Mouse (Mus musculus) retina, adult 2 months (tissue): ENCODE measurements around the gene Gm45717.

Experiments used
- DNase-seq: peaks from one replicate; pipeline ENCODE4 v3.0.0-alpha.2; 2012; ENCODE audit warnings: low read depth, low spot score

Gene Gm45717

DNA sequence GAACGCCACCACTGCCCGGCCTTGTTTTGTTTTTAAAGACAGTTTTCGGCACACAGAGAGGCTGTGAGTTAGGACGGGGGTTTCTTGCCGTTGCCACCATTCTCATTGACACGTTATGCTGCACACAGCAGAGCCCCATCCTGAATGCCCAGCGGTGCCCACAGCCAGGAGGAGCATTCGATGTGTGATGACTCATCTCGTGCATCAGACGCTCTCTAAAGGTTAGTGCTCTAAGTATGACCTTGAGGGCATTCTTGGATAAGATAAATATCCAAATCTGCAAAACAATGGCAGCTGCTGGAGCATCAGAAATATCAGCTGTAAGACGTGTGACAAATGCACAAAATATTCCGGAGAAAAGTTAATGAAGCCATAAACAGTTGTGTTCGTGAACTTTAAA, 48.6 kb downstream of the Gm45717 start:
- DNase-seq, result no peak

DNA sequence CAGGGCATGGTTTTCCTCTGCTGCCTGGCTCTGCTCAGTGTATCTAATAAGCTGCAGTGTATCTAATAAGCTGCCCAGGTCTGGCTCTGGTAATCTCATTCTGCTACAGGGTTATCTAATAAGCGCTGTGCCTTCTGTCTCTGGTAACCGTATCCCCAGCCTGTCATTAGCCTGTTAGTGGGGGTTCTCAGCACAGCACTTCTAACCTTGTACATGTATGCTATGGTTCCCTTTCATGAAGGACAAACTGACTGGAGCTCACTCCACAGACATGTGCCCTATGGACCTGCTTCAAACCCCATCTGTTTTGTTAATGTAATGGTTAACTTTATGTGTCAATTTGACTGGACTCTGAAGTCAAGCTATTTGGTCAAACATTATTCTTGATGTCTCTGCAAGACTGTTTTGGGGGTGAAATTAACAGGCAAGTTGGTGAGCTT, 50.1 kb downstream of the Gm45717 start:
- DNase-seq, result no peak

DNA sequence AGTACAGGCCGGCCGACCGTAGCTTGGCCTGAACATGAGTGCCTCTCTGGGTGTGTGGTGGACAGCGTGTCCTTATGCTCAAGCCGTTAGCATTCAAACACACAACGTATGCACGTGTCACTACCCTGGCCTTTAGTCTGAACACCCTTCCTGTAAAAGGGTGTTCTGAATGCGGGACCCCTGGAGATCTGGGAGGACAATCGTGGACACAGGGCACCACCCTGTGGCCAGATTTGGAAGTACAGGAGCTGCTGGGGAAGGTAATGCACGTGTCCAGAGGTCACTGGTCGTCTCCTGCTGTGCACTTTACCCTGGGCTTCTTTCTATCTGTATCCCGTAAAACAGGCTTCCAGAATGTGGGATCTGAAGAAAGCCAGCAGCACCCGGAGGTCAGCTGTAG, 52.5 kb downstream of the Gm45717 start:
- DNase-seq, result peak; percentile 40

- no peak for DNase-seq
Observed at GRCm38 (mm10) chr7:140902036-140902875, 53.5 kb downstream of the Gm45717 start.

GRCm38 (mm10) chr7:140900220-140900619, 55.5 kb downstream of the Gm45717 start, which contains the start of gene Cox8b:
TSS of gene Cox8b (minus strand) at chr7:140900446.
- DNase-seq, result no peak
